Mouse (Mus musculus) heart, postnatal 0 days (tissue): ENCODE results near the gene Cdk14.

ENCODE experiments used
- CTCF ChIP-seq: IDR thresholded peaks from 2 replicates; pipeline ENCODE4 v1.5.1; 2016; ENCODE audit warnings: antibody characterized with exemption, control low read depth, low read depth
- EP300 ChIP-seq: IDR thresholded peaks from 2 replicates; pipeline ENCODE4 v1.6.1; 2016; ENCODE audit warnings: antibody characterized with exemption, low read depth

- TF ChIP-seq CTCF (no peak), EP300 (no peak)
Measured at GRCm38 (mm10) chr5:4851934-4852710, 568.0 kb downstream of the Cdk14 start.
